Mouse (Mus musculus) C2C12 (cell line): ENCODE results near the gene Gprasp1.
"Not testable (repeated sequence)": the region's sequence is repeated elsewhere in the genome, so short reads cannot be mapped to it uniquely, and the experiment has no call there.

Source experiments
- CEBPB ChIP-seq: IDR thresholded peaks from one replicate; pipeline ENCODE4 v1.6.1; 2011; ENCODE audit warnings: low read depth, mild to moderate bottlenecking, control low read depth, moderate library complexity
- CTCF ChIP-seq: IDR thresholded peaks from one replicate; pipeline ENCODE4 v1.5.1; 2011; ENCODE audit not compliant: control insufficient read depth, insufficient read depth, insufficient read length
- FOSL1 ChIP-seq: IDR thresholded peaks from one replicate; pipeline ENCODE4 v1.8.0; 2011; ENCODE audit warnings: mild to moderate bottlenecking, low read length; ENCODE audit not compliant: poor library complexity, insufficient read depth, severe bottlenecking
- MAX ChIP-seq: IDR thresholded peaks from one replicate; pipeline ENCODE4 v1.6.1; 2011; ENCODE audit warnings: mild to moderate bottlenecking, control low read depth
- MYOD1 ChIP-seq: IDR thresholded peaks from one replicate; pipeline ENCODE4 v1.6.1; 2011; ENCODE audit warnings: low read depth; ENCODE audit not compliant: control insufficient read depth, insufficient read length
- MYOG ChIP-seq: IDR thresholded peaks from one replicate; pipeline ENCODE4 v1.6.1; 2011; ENCODE audit not compliant: control insufficient read depth, insufficient read length; ENCODE audit errors: extremely low read depth
- USF1 ChIP-seq: IDR thresholded peaks from one replicate; pipeline ENCODE4 v1.6.1; 2011; ENCODE audit warnings: low read depth, mild to moderate bottlenecking, control low read depth, moderate library complexity

DNA sequence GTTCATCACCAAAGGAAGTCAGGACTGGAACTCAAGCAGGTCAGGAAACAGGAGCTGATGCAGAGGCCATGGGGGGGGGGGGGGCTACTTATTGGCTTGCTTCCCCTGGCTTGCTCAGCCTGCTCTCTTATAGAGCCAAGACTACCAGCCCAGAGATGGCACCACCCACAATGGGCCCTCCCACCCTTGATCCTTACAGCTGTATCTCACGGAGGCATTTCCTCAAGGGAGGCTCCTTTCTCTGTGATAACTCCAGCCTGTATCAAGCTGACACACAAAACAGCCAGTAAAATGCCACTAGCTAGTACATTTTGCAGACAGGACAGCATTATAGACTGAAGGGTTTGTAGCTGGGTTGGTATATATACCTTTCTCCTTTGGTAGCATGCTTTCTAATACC, 93.4 kb downstream of the Gprasp1 start:
- not testable (repeated sequence) for TF ChIP-seq CTCF, CEBPB, MAX, USF1, MYOD1, FOSL1, MYOG
